ENCODE assay signal across 18 mouse cellular contexts in genomic region chr14:80280188-80280587, GRCm38 (mm10).
"Had no signal": no experiment of that assay in that cellular context is flagged by ENCODE, and none has a peak within 500 bp of the region (broad histone marks: within the 10 kb centered on the region; RNA-seq: fewer than 3 reads in every experiment).

No protein-coding gene starts in this region.

- H3K9ac ChIP-seq: liver, postnatal 0 days; lung, embryonic 15.5 days; midbrain, embryonic 13.5 days; midbrain, embryonic 15.5 days; neural tube, embryonic 12.5 days; stomach, embryonic 15.5 days had no signal

- H3K4me2 ChIP-seq: lung, embryonic 15.5 days; midbrain, embryonic 11.5 days; midbrain, embryonic 13.5 days; midbrain, embryonic 15.5 days; neural tube, embryonic 12.5 days; stomach, embryonic 15.5 days had no signal

- H3K4me3 ChIP-seq: lung, embryonic 15.5 days; megakaryocyte, embryonic 14.5 days; midbrain, embryonic 13.5 days; midbrain, embryonic 15.5 days; neural tube, embryonic 12.5 days; stomach, embryonic 15.5 days had no signal

- H3K36me3 ChIP-seq: lung, embryonic 15.5 days; midbrain, embryonic 13.5 days; midbrain, embryonic 15.5 days; neural tube, embryonic 12.5 days; stomach, embryonic 15.5 days had no signal

- ATAC-seq: liver, postnatal 0 days; lung, postnatal 0 days; midbrain, embryonic 13.5 days; midbrain, embryonic 15.5 days had no signal

- DNase-seq: liver, postnatal 0 days; lung, adult 2 months; lung, postnatal 14 days; lung, postnatal 36 days; right cerebral cortex, postnatal 14 days; thymus, adult 2 months; thymus, postnatal 25 days; thymus, postnatal 4 days had no signal

- H3K27me3 ChIP-seq: lung, embryonic 15.5 days; megakaryocyte, embryonic 14.5 days; midbrain, embryonic 13.5 days; midbrain, embryonic 15.5 days; neural tube, embryonic 12.5 days; stomach, embryonic 15.5 days had no signal

- H3K27ac ChIP-seq: lung, embryonic 15.5 days; macrophage; midbrain, embryonic 13.5 days; midbrain, embryonic 15.5 days; neural tube, embryonic 12.5 days; stomach, embryonic 15.5 days; stomach, postnatal 0 days had no signal

- H3K4me1 ChIP-seq: lung, embryonic 15.5 days; megakaryocyte, embryonic 14.5 days; midbrain, embryonic 13.5 days; midbrain, embryonic 15.5 days; neural tube, embryonic 12.5 days; stomach, embryonic 15.5 days had no signal

- H3K9me3 ChIP-seq: lung, embryonic 15.5 days; midbrain, embryonic 13.5 days; midbrain, embryonic 15.5 days; neural tube, embryonic 12.5 days; stomach, embryonic 15.5 days had no signal
